Comparison of ENCODE assay signal across 9 mouse cellular contexts in the genomic region with DNA sequence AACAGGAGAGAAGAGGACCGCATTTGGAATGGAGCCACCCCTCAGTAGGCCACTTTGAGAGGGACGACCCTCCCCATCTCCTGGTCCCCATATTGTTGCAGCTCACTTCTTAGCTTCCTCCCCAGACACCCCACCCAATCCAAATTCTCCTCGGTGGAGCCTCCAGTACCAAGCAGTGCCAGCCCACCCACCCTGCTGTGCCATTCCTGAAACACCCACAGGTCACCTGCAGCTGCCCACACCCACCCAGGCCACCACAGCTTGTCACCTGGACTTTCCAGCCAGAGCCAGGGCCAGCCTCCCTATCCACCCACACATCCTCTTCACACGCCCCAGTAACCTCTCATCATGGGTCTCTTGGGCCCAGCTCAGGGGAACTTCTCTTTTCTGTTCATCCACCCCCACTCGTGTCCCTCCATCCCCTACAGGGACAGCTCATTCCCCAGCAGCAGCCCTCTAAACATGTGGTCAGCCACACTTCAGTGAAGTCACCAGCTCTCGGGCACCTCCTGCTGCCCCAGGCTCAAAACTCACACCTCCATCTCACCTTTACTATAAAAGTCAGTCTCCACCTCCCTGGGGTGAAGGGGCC. TPM values are rescaled to one million over a fixed set of nuclear protein-coding genes. Genes with fewer than 3 reads are reported as not detected.
DNase-seq lines count a peak whose midpoint lies in the region; ATAC-seq and TF ChIP-seq lines count a peak whose summit lies in the region.
"Had no signal": no experiment of that assay in that cellular context is flagged by ENCODE, and none has a peak within 500 bp of the region (broad histone marks: within the 10 kb centered on the region; RNA-seq: fewer than 3 reads in every experiment).

No protein-coding gene starts in this region.

- intact Hi-C loops in left cerebral cortex, postnatal 36 days (cut with DNase I), result loop anchor here (2.0 to 5.0 kb wide), 3 partner anchors 25 to 45 kb away; no protein-coding TSS in a partner anchor

- H3K27ac ChIP-seq in forebrain, embryonic 12.5 days, result peak overlapping the region; percentile 74; the same call in 1 of the 2 replicates
- peak overlapping the region; percentile 22; the same call in 1 of the 2 replicates for H3K27ac ChIP-seq in olfactory bulb, adult 2 months (ENCODE audit: insufficient read depth, low read depth, low read length)
- H3K27ac ChIP-seq in liver, embryonic 12.5 days, result no peak overlapping the region

- peak; percentile 49 to 62 for DNase-seq in left cerebral cortex, postnatal 36 days (ENCODE audit: low spot score in 2 of 2)
- no peak for DNase-seq in left cerebral cortex, adult 11 months (ENCODE audit: low spot score)
- DNase-seq in kidney, postnatal 4 days, result peak; percentile 36 to 57
- no peak for DNase-seq in adrenal gland, adult (ENCODE audit: inconsistent age in 2 of 2, low spot score in 1 of 2)
- no peak for DNase-seq in adrenal gland, adult 18-20 months (ENCODE audit: low spot score in 2 of 2)

- TF ChIP-seq CTCF in olfactory bulb, adult 2 months (IDR thresholded peaks at IDR 0.05; ENCODE audit: insufficient read depth, low read depth, low read length), result no peak

- 0 out of 2 replicates have a peak, but pooled peaks have one; percentile 1 for ATAC-seq in forebrain, embryonic 12.5 days (ENCODE audit: low FRiP score)
- ATAC-seq in liver, embryonic 12.5 days, result no peak

- no peak for TF ChIP-seq POLR2A in olfactory bulb, adult 2 months (IDR thresholded peaks at IDR 0.05; ENCODE audit: insufficient read depth, low read depth, low read length)

- peaks cover 27% of the 10 kb centered on the region for H3K4me1 ChIP-seq in forebrain, embryonic 12.5 days
- H3K4me1 ChIP-seq in olfactory bulb, adult 2 months (ENCODE audit: control insufficient read depth, insufficient read depth, low read length), result peaks cover 27% of the 10 kb centered on the region
- peaks cover 14% of the 10 kb centered on the region for H3K4me1 ChIP-seq in liver, embryonic 12.5 days

- H3K9ac ChIP-seq in forebrain, embryonic 12.5 days, result no peak overlapping the region
- no peak overlapping the region for H3K9ac ChIP-seq in liver, embryonic 12.5 days

- H3K9me3 ChIP-seq in forebrain, embryonic 12.5 days, result no peaks in the 10 kb centered on the region
- H3K9me3 ChIP-seq in liver, embryonic 12.5 days (replicated peaks), result no peaks in the 10 kb centered on the region

- H3K27me3 ChIP-seq in forebrain, embryonic 12.5 days, result peaks cover 27% of the 10 kb centered on the region
- H3K27me3 ChIP-seq in liver, embryonic 12.5 days (replicated peaks), result peaks cover 96% of the 10 kb centered on the region

- 19% methylated on average over 6 of the region's 6 CpGs for WGBS in forebrain, embryonic 12.5 days
- WGBS in olfactory bulb, adult 2 months, result 12% methylated on average over 6 of the region's 6 CpGs
- WGBS in liver, embryonic 12.5 days (ENCODE audit: insufficient replicate concordance), result 16% methylated on average over 6 of the region's 6 CpGs

- H3K36me3 ChIP-seq in forebrain, embryonic 12.5 days (replicated peaks), result peaks cover 25% of the 10 kb centered on the region
- H3K36me3 ChIP-seq in liver, embryonic 12.5 days, result no peaks in the 10 kb centered on the region

- H3K4me3 ChIP-seq in forebrain, embryonic 12.5 days (replicated peaks), result peak overlapping the region; percentile 57
- H3K4me3 ChIP-seq in olfactory bulb, adult 2 months (ENCODE audit: insufficient read depth, low read depth, low read length), result peak overlapping the region; percentile 75
- H3K4me3 ChIP-seq in liver, embryonic 12.5 days, result no peak overlapping the region

- peak overlapping the region; percentile 91 for H3K4me2 ChIP-seq in forebrain, embryonic 12.5 days
- no peak overlapping the region for H3K4me2 ChIP-seq in liver, embryonic 12.5 days

RNA-seq across cellular contexts. Expression of gene Shank1, which starts 1.8 kb away (rescaled TPM):
- total RNA-seq in left cerebral cortex, postnatal 36 days (2021), result 100 to 1,000 TPM; 586 to 632 TPM
- 7.7 and 8.0 TPM in 2 replicates for polyA plus RNA-seq in forebrain, embryonic 12.5 days (2016; fragmentation: Nextera tagmentation; extraction: Ambion mirVana)
- polyA plus RNA-seq in olfactory bulb, adult 2 months (2012; ENCODE audit: insufficient read depth, insufficient read length, low replicate concordance, missing spikeins), result 51.0 and 92.9 TPM in 2 replicates
- 10 to 100 TPM in 1 of 2 experiments, 1 to 10 TPM in 1; 7.7 to 10.0 TPM for total RNA-seq in adrenal gland, adult 18-20 months (2021)
- polyA plus RNA-seq in liver, embryonic 12.5 days (2016; fragmentation: Nextera tagmentation; extraction: Ambion mirVana), result 0.10 and 0.18 TPM in 2 replicates

RNA-seq across cellular contexts. Expression of gene Clec11a, which starts 5.1 kb away (rescaled TPM):
- total RNA-seq in left cerebral cortex, postnatal 36 days (2021), result 1 to 10 TPM; 3.9 to 4.0 TPM
- polyA plus RNA-seq in forebrain, embryonic 12.5 days (2016; fragmentation: Nextera tagmentation; extraction: Ambion mirVana), result 2.5 and 2.9 TPM in 2 replicates
- polyA plus RNA-seq in olfactory bulb, adult 2 months (2012; ENCODE audit: insufficient read depth, insufficient read length, low replicate concordance, missing spikeins), result not detected in 2 replicates
- total RNA-seq in adrenal gland, adult 18-20 months (2021), result 1 to 10 TPM; 3.8 to 4.4 TPM
- 0.50 and 0.55 TPM in 2 replicates for polyA plus RNA-seq in liver, embryonic 12.5 days (2016; fragmentation: Nextera tagmentation; extraction: Ambion mirVana)

RNA-seq across cellular contexts. Expression of gene Gm15517, which starts 50.6 kb away (rescaled TPM):
- not detected for total RNA-seq in left cerebral cortex, postnatal 36 days (2021)
- polyA plus RNA-seq in forebrain, embryonic 12.5 days (2016; fragmentation: Nextera tagmentation; extraction: Ambion mirVana), result not detected in 2 replicates
- polyA plus RNA-seq in olfactory bulb, adult 2 months (2012; ENCODE audit: insufficient read depth, insufficient read length, low replicate concordance, missing spikeins), result not detected in 2 replicates
- not detected for total RNA-seq in adrenal gland, adult 18-20 months (2021)
- polyA plus RNA-seq in liver, embryonic 12.5 days (2016; fragmentation: Nextera tagmentation; extraction: Ambion mirVana), result not detected in 2 replicates
- polyA plus RNA-seq: large intestine, adult 2 months had no signal

RNA-seq across cellular contexts. Expression of gene Acp4, which starts 54.6 kb away (rescaled TPM):
- total RNA-seq in left cerebral cortex, postnatal 36 days (2021), result not detected
- 0.11 and 0.17 TPM in 2 replicates for polyA plus RNA-seq in forebrain, embryonic 12.5 days (2016; fragmentation: Nextera tagmentation; extraction: Ambion mirVana)
- not detected in 2 replicates for polyA plus RNA-seq in olfactory bulb, adult 2 months (2012; ENCODE audit: insufficient read depth, insufficient read length, low replicate concordance, missing spikeins)
- not detected for total RNA-seq in adrenal gland, adult 18-20 months (2021)
- not detected in 2 replicates for polyA plus RNA-seq in liver, embryonic 12.5 days (2016; fragmentation: Nextera tagmentation; extraction: Ambion mirVana)
- polyA plus RNA-seq: large intestine, adult 2 months had no signal

Comparison
In these comparisons a context has a peak if more than half of its experiments do, and no peak if none do; other contexts are left out.
1. DNase-seq: peak in left cerebral cortex, postnatal 36 days (2 of 2) and kidney, postnatal 4 days (2 of 2); none in left cerebral cortex, adult 11 months (single experiment), adrenal gland, adult (0 of 2) and adrenal gland, adult 18-20 months (0 of 2).